Mouse (Mus musculus): ENCODE results near the gene Mtln.

Gene Mtln

GRCm38 (mm10) chr2:127754113-127754512 lies 38.2 kb downstream of the Mtln start:
- no peak for DNase-seq (ENCODE audit: low spot score in 2 of 2)

DNA sequence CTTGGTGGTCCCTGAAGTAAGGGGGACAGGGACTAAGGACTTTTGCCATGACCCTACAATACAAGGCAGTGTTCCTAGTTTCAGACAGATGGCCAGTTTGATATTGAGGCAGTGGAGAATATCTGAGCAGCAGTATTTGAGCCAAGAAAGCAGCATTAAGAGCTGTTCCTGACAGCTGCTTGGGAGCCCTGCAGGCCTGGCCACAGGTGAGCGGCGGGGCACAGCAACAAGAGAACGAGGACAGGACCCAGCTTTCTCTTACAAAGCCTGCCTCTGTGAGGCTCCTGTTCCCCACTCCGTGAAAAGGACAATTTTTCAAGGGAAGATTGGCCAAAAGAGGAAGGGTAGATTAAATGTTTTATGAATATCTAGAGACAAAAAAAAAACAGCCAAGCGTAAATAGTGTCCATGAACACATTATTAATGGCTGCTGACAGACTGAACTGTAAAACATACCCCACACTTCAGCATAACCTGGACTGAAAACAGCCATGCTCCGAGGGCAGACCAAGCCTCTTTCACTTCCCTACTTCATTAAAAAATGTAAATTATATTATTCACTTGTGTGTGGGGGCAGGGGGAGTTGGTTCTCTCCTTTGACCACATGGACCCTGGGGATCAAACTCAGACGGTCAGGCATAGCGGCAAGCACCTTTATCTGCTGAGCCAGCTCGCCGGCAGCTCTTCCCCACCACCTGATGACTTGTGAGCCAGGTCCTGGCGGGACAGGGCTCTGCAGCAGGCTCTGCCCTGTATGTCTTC lies 40.3 kb downstream of the Mtln start:
- no peak for DNase-seq (ENCODE audit: low spot score in 2 of 2)

- no peak for DNase-seq (ENCODE audit: low spot score in 2 of 2)
Measured at GRCm38 (mm10) chr2:127749376-127749775, 42.9 kb downstream of the Mtln start.

DNA sequence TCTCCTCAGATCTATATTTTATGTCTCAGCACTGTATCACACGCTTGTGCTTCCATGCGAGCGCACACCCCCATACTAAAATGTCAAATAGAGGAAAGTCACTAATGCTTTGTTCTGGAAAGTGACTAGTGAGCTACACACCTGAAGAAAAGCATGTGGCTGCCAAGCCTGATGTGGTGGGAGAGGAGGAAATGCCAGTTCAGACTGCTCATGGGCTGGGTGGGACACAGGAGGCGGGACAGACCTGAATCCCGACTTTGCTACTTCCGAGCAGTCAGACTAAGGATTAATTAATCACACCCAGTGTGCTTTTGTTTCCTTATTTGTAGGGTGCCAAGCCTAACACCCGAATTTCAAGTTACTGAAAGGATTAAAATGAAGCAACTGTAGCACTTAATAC lies 44.0 kb downstream of the Mtln start:
- no peak for DNase-seq (ENCODE audit: low spot score in 2 of 2)

- no peak for DNase-seq (ENCODE audit: low spot score in 2 of 2)
Measured at GRCm38 (mm10) chr2:127742637-127743036, 49.7 kb downstream of the Mtln start.

Measured in natural killer cell, adult 2 months (primary cell).